Mouse (Mus musculus): Measurements from ENCODE around the gene Prdx1.

- TF ChIP-seq POLR2A (IDR thresholded peaks at IDR 0.05; ENCODE audit: low read depth, low read length) (no peak), CTCF (IDR thresholded peaks at IDR 0.05; ENCODE audit: extremely low read depth, insufficient read length, insufficient replicate concordance, low read depth, low read length) (no peak)
These were observed 16.1 kb upstream of the Prdx1 start for GRCm38 (mm10) chr4:116669291-116669690.

Data from small intestine, adult 2 months (tissue).